Mouse (Mus musculus): Measurements from ENCODE around the gene Mapkapk5. TPM values are rescaled to one million over a fixed set of nuclear protein-coding genes. Genes with fewer than 3 reads are reported as not detected.
"Not testable (repeated sequence)": the region's sequence is repeated elsewhere in the genome, so short reads cannot be mapped to it uniquely, and the experiment has no call there.

Mapkapk5 gene
- total RNA-seq, 4 experiments from 2014 or later = 66.6 to 79.0 (median 74.5) TPM

GRCm38 (mm10) chr5:121564468-121564895 lies 18.8 kb upstream of the Mapkapk5 start:
- peak; percentile 60 to 85 for DNase-seq (ENCODE audit: low spot score in 2 of 2)

GRCm38 (mm10) chr5:121562436-121562835 lies 16.7 kb upstream of the Mapkapk5 start:
- no peak for DNase-seq (ENCODE audit: low spot score in 2 of 2)

DNA sequence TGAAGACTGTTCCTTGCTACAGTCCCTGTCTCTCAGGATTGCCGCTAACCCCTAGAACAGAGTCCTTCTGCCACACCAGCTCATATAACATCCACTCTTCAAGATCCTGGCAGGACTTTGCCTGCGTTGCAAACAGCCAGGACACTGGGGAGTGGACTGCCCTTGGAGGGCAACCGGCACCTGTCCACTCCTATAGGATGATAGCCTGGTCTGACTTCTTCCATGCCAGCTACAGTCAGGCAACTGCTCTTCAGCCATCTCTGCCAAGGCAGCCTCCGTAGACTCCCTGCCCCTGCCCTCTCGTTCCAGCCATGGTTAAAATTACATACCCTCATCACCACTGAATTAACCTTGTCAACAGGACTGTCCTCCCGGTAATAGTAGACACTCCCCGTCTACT lies 3.5 kb upstream of the Mapkapk5 start:
- no peak for DNase-seq (ENCODE audit: low spot score in 2 of 2)

- DNase-seq (ENCODE audit: low spot score in 2 of 2) = no peak
Measured at GRCm38 (mm10) chr5:121547084-121547483, 1.4 kb upstream of the Mapkapk5 start.

DNA sequence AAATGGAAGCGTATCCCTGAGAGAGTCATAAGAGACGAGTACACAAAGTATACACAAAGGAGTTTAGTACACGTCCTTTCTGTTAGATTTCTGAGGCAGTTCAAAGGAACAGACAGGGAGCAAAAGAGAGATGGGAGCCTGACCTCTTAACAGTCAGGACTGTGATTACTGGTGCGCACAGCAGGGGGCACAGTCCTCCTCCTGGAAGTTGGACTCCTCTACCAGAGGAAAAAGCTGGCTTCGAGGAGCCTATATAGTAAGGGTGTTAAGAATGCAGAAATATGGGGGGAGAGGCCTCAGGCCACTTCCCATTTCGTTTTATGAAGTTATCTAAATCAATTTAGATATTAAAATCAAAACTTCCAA lies 808 bp upstream of the Mapkapk5 start:
- DNase-seq (ENCODE audit: low spot score in 2 of 2) = peak in 1 of 2 experiments; percentile 15

- peak; percentile 13 to 27 for DNase-seq (ENCODE audit: low spot score in 2 of 2)
Measured at GRCm38 (mm10) chr5:121544910-121545792, 554 bp downstream of the Mapkapk5 start, which contains the start of the genes Adam1a and Gm42878. Gene Adam1a, minus strand, starts transcription at chr5:121545482. Gene Gm42878, minus strand, starts transcription at chr5:121545482.

- no peak for DNase-seq (ENCODE audit: low spot score in 2 of 2)
Measured at GRCm38 (mm10) chr5:121543370-121543769, 2.3 kb downstream of the Mapkapk5 start.

DNA sequence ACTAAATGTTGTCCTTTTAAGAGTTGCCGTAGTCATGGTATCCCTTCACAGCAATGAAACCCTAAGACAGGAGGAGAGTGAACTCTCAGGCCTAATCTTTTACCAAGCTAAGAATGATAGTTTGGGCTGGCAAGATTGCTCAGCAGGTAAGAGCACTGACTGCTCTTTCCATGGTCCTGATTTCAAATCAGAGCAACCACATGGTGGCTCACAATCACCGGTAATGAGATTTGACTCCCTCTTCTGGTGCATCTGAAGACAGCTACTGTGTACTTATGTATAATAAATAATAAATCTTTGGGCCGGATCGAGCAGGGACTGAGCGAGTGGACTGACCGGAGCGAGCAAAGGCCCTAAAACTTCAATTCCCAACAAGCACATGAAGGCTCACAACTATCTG lies 4.5 kb downstream of the Mapkapk5 start:
- DNase-seq (ENCODE audit: low spot score in 2 of 2) = no peak

- DNase-seq (ENCODE audit: low spot score in 2 of 2) = no peak
Measured at GRCm38 (mm10) chr5:121540066-121540465, 5.6 kb downstream of the Mapkapk5 start.

DNA sequence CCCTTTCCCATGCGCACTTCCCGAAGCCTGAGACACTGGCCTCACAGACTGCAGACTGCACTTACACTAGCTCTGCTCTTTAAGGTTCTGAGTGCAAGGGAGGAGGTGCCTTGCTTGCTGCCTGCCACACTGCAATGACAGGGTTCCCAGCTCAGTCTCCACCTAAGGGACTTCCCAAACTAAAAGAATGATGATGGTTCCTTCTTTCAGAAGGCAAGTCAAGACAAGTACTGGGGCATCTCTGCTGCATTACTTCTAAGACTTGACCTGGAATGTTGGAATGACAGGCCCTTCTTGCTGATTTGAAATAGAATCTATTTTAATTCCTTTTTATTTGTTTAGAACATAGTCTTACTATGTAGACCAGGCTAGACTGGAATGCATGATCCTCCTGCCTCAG lies 8.1 kb downstream of the Mapkapk5 start:
- DNase-seq (ENCODE audit: low spot score in 2 of 2) = no peak

DNA sequence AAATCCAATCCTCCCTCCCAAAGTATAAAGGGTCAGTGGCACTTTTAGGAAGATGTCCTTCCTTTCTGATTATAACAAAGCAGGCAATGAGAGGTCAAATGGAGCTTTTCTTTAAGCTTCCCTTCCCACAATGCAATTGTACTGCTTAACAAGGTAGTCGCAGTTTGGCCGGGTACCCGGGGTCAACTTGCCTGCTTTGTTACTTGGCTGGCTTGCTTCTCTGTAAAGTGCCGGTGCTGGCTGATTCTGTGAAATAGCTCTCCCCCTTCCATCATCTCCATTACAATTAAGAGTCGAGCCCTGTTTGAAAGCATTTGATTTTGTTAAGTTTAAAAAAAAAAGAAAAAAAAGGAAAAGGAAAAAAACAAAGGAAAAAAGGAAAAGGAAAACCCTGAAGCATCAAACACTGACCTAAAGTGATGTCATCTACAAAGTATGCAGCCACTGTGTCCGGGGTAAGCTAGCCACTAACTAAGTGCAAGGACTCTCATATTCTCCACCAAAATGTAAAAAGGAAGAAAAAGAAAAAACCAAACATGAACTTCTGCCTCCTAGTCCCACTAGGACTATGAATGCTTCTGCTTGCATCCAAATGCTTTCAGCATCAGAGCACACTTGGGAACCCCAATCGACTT lies 8.7 kb downstream of the Mapkapk5 start:
- DNase-seq (ENCODE audit: low spot score in 2 of 2) = no peak

- DNase-seq (ENCODE audit: low spot score in 2 of 2) = no peak
Measured at GRCm38 (mm10) chr5:121535116-121535515, 10.6 kb downstream of the Mapkapk5 start.

- no peak for DNase-seq (ENCODE audit: low spot score in 2 of 2)
Measured at GRCm38 (mm10) chr5:121534521-121534920, 11.2 kb downstream of the Mapkapk5 start.

DNA sequence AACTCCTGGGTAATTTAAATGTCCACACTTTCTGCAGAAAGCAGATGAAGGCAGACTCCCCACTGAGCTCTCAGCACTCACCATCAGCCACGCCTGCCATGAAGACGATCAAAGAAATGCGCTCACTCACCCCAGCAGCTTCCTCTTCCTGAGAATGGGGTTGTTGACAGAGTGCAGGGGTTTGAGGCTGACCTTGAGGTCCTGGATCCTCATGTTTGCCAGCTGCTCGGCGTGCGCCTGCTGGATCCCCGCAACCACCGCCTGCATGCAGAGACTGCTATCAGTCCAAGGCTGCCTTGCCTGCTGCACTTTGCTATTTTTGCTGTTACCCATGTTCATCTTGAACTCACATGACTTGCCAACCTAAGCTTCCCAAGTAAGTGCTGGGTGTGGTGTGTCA lies 18.7 kb downstream of the Mapkapk5 start:
- DNase-seq (ENCODE audit: low spot score in 2 of 2) = no peak

- no peak for DNase-seq (ENCODE audit: low spot score in 2 of 2)
Measured at GRCm38 (mm10) chr5:121526526-121526925, 19.2 kb downstream of the Mapkapk5 start.

DNA sequence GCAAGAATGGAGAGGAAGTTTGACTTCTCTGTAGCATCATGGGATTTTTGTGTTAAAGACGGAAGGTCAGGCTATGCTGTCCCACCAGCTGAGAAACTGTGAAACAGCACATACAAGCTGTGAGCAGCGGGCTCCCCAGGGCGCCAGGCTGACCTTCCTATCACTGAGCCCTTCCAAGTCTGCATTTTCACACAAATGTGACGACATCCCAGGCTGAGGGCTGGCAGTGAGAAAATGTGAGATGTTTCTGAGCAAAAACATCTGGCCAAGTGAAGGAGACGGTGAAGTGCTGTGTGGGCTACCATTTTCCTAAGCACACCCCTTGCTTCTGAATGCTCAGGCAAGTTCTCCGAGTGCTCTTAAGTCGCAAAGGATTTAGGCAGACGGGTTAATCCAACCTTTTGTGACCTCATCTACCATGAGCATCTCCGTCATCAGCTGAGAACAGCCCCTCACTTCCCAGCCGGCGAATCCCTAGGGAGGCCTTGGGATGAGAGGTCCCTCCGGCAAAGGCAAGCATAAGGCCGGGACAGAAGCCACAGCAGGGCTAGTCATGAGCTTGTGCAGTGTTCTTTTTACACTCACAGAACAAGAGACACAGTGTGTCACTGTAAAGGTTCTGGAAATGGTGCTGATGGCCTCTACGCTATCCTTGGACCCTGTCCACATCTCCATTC lies 19.8 kb downstream of the Mapkapk5 start:
- DNase-seq (ENCODE audit: low spot score in 2 of 2) = no peak

DNA sequence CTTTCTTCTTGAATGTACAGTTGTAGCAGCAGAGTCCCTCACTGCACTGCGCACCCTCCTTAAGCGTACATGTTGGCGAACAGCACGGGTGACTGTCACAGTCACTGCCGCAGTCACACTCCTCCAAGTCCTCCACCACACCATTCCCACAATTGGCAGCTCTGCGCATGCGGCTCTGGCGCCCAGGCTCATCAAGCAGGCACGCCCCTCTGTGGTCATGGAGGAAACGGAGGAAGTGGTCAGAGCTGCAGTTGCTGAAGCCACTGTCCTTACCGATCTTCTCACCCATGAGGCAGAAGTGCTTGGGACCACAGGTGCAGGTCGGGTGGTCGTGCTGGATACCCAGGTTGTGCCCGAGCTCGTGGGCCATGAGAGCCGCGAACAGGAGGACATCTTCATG lies 25.9 kb downstream of the Mapkapk5 start:
- DNase-seq (ENCODE audit: low spot score in 2 of 2) = not testable (repeated sequence)

- no peak for DNase-seq (ENCODE audit: low spot score in 2 of 2)
Measured at GRCm38 (mm10) chr5:121518983-121519382, 26.7 kb downstream of the Mapkapk5 start.

DNA sequence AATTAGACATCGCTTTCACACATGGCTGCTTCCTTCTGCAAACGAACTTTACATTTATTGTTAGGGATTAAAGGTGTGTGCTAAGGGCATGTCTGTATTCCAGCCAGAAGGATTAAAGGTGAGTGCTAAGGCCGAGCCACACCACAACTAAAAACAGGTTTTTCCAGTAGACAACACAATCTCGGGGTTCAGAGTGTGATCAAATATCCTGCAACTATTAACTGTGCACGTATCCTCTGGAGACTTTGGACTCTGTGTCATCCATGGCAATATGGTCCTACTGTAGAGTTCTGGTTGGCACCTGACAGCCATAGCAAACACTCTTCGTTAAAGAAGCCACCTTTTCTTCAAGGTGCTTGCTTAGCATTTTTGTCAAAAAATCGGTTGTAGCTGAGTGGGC lies 35.7 kb downstream of the Mapkapk5 start:
- no peak for DNase-seq (ENCODE audit: low spot score in 2 of 2)

- no peak for DNase-seq (ENCODE audit: low spot score in 2 of 2)
Measured at GRCm38 (mm10) chr5:121506846-121507245, 38.9 kb downstream of the Mapkapk5 start.

DNA sequence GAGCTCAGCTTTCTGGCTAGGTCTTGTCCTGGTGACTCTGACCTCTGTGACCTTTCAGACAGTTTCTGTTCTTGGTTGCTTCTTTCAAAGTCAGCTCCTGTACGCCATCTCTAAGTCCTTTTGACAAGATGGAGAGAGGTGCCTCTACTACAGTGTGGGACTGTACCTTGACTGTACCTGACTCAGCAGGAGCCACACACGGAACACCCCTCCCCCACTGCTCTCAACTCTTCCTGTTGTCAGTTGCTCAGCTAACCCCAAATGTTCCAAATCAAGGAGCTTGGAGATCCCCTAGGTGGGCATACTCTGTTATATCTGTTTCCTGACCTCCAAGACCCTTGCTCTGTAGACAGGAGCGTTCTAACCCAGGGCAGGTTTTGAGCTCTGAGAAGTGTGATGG lies 42.5 kb downstream of the Mapkapk5 start, which contains the start of gene Adam1b:
Adam1b (minus strand) TSS at position 205 of the 400 bp plus-strand sequence.
- no peak for DNase-seq (ENCODE audit: low spot score in 2 of 2)
